Mouse (Mus musculus): ENCODE data around the gene Aak1. TPM values are rescaled to one million over a fixed set of nuclear protein-coding genes. Genes with fewer than 3 reads are reported as not detected.

Gene Aak1
- total and polyA plus RNA-seq, 2 experiments: 2.6 to 7.2 TPM

DNA sequence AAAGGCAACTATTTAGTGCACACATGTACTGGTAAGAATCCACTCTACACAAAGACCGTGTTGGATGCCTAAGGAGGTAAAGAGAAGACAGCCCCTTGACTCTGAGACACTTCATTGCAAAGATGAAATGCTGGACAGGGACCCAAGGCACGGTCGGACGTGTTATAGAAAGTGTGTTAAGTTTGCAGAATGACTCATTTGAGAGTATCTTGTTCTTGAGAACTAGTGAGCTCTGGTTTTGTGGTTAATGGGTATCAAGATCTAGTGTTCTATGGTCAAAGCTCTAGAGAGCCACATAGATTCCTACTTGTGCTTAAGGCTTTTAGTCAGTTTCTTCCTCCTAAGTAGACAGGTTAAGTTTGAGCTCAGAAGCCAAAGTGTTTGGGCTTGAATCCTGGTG, 2.9 kb upstream of the Aak1 start:
- Histone ChIP-seq H3K4me1 (ENCODE audit: control insufficient read depth, insufficient read depth, low read length) (peaks cover 5% of the 10 kb centered on the region), H3K27me3 (ENCODE audit: control insufficient read depth, insufficient read depth, low read length) (no peaks in the 10 kb centered on the region), H3K79me2 (ENCODE audit: control insufficient read depth, insufficient read depth, low read length) (peaks cover 5% of the 10 kb centered on the region; the same call in 1 of the 2 replicates), H3K4me3 (ENCODE audit: insufficient read depth, low read depth, low read length) (no peak overlapping the region), H3K36me3 (ENCODE audit: control insufficient read depth, insufficient read depth, low read length) (no peaks in the 10 kb centered on the region), H3K9ac (ENCODE audit: low read depth, low read length) (no peak overlapping the region), H3K27ac (replicated peaks; ENCODE audit: insufficient read depth, low read depth, low read length) (no peak overlapping the region)
- TF ChIP-seq POLR2A (IDR thresholded peaks at IDR 0.05; ENCODE audit: extremely low read depth, insufficient read depth, low read length) (no peak), CTCF (IDR thresholded peaks at IDR 0.05; ENCODE audit: low read depth, low read length) (no peak)
- no peak for DNase-seq (ENCODE audit: extremely low read depth, low read depth, low spot score)
- WGBS: 92% methylated on average over 4 of the region's 4 CpGs

DNA sequence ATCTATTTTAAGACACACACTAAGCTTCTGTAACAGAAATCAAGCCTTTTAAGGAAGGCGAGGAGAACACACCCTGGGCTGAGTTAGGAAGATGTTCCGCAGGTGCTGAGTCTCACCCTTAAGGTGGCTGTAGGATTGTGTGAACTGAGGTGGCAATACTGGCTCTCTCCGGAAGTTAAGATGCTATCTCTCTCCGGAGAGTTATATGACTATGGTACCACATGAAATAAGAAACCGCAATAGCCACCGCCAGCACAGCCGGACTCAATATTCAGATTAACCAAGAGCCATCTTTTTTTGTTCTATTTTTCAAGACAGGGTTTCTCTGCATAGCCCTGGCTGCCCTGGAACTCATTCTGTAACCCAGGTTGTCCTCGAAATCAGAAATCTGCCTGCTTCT, 1.5 kb upstream of the Aak1 start:
- no peak overlapping the region for H3K4me3 ChIP-seq (ENCODE audit: insufficient read depth, low read depth, low read length)
- TF ChIP-seq POLR2A (IDR thresholded peaks at IDR 0.05; ENCODE audit: extremely low read depth, insufficient read depth, low read length): no peak
- no peak for TF ChIP-seq CTCF (IDR thresholded peaks at IDR 0.05; ENCODE audit: low read depth, low read length)

DNA sequence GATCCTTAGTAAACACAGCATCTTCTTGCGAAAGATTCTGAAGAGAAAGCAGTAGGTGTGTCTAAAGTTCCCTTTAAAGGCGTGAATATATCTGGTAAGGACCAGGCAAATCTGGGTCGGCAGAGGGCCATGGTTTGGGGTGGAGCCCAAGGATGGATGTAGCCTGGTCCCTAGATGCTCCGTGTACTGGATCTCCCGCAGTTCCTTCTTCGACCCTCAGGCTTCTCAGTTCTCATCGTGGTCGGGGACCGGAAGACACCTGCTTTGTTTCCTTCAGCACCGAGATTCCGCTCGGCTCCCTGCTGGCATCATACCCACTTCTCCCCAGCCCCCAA, 770 bp upstream of the Aak1 start:
- no peak for TF ChIP-seq POLR2A (IDR thresholded peaks at IDR 0.05; ENCODE audit: extremely low read depth, insufficient read depth, low read length)
- TF ChIP-seq CTCF (IDR thresholded peaks at IDR 0.05; ENCODE audit: low read depth, low read length): no peak
- H3K4me1 ChIP-seq (ENCODE audit: control insufficient read depth, insufficient read depth, low read length): peaks cover 10% of the 10 kb centered on the region
- WGBS: 1% methylated on average over 12 of the region's 12 CpGs
- H3K27ac ChIP-seq (replicated peaks; ENCODE audit: insufficient read depth, low read depth, low read length): peak overlapping the region; percentile 91; the same call in 1 of the 2 replicates
- H3K4me3 ChIP-seq (ENCODE audit: insufficient read depth, low read depth, low read length): peak overlapping the region; percentile 79
- no peaks in the 10 kb centered on the region for H3K36me3 ChIP-seq (ENCODE audit: control insufficient read depth, insufficient read depth, low read length)
- H3K79me2 ChIP-seq (ENCODE audit: control insufficient read depth, insufficient read depth, low read length): peaks cover 10% of the 10 kb centered on the region; the same call in 1 of the 2 replicates
- H3K27me3 ChIP-seq (ENCODE audit: control insufficient read depth, insufficient read depth, low read length): no peaks in the 10 kb centered on the region
- no peak for DNase-seq (ENCODE audit: extremely low read depth, low read depth, low spot score)
- peak overlapping the region; percentile 47 for H3K9ac ChIP-seq (ENCODE audit: low read depth, low read length)

More for the DNA sequence above, 1.5 kb upstream of the Aak1 start:
- Histone ChIP-seq H3K79me2 (ENCODE audit: control insufficient read depth, insufficient read depth, low read length) (peaks cover 8% of the 10 kb centered on the region; the same call in 1 of the 2 replicates), H3K36me3 (ENCODE audit: control insufficient read depth, insufficient read depth, low read length) (no peaks in the 10 kb centered on the region), H3K27me3 (ENCODE audit: control insufficient read depth, insufficient read depth, low read length) (no peaks in the 10 kb centered on the region), H3K27ac (replicated peaks; ENCODE audit: insufficient read depth, low read depth, low read length) (no peak overlapping the region), H3K4me1 (ENCODE audit: control insufficient read depth, insufficient read depth, low read length) (peaks cover 7% of the 10 kb centered on the region), H3K9ac (ENCODE audit: low read depth, low read length) (no peak overlapping the region)
- 95% methylated on average over 8 of the region's 8 CpGs for WGBS
- DNase-seq (ENCODE audit: extremely low read depth, low read depth, low spot score): no peak

DNA sequence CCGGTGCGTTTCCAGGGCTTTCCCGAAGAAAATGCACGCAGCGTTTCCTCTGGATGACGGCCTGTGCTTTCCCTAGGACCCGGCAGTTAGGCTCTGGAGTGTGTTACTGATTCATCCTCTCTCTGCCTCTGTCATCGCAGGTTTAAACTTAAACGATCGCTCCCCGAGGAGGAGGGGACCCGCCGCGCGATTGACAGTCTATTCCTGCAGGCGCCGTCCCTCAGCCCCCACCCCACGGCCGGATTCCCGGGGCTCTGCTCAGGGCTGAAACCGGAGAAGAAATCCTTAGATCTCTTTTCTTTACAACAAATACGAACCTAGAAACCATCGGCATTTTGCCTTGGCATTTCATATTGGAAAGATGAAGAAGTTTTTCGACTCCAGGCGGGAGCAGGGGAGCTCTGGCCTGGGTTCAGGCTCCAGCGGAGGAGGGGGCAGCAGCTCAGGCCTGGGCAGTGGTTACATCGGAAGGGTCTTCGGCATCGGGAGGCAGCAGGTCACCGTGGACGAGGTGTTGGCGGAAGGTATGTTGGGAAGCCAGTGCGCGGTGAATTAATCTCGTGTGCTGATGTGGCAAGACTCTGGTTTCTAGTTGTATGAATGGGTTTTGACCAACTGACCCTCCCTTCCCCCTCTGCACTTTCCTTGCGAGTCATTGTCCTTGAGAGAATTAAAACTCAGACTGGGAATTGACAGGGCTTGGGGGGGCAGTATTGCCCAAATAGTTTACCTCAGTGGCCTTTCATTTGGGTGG, 552 bp downstream of the Aak1 start:
- Histone ChIP-seq H3K27ac (replicated peaks; ENCODE audit: insufficient read depth, low read depth, low read length) (peak overlapping the region; percentile 91), H3K79me2 (ENCODE audit: control insufficient read depth, insufficient read depth, low read length) (peaks cover 21% of the 10 kb centered on the region; the same call in 1 of the 2 replicates), H3K4me3 (ENCODE audit: insufficient read depth, low read depth, low read length) (peak overlapping the region; percentile 79), H3K9ac (ENCODE audit: low read depth, low read length) (peak overlapping the region; percentile 83), H3K27me3 (ENCODE audit: control insufficient read depth, insufficient read depth, low read length) (no peaks in the 10 kb centered on the region), H3K36me3 (ENCODE audit: control insufficient read depth, insufficient read depth, low read length) (no peaks in the 10 kb centered on the region), H3K4me1 (ENCODE audit: control insufficient read depth, insufficient read depth, low read length) (peaks cover 12% of the 10 kb centered on the region)
- no peak for TF ChIP-seq CTCF (IDR thresholded peaks at IDR 0.05; ENCODE audit: low read depth, low read length)
- no peak for DNase-seq (ENCODE audit: extremely low read depth, low read depth, low spot score)
- under 1% methylated on average over 36 of the region's 36 CpGs for WGBS

DNA sequence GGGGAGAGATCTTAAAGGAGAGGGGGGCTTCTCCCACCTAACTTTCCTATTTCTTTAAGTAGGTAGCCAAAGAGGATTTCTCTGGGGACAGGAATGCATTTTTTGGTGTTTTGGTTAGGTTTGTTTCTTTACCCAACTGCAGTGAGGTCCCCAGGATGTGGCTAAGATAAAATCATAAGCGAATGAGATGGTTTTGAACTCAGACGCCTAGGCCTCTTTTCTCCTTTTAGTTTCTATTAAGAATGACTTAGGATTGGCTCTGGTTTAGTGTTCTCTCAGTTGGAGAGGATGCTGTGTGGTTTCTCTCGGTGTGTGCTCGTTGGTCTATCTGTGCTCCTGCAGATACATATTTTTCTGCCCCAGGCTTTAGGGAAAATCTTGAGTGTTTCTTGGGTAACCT, 1.3 kb downstream of the Aak1 start:
- Histone ChIP-seq H3K4me1 (ENCODE audit: control insufficient read depth, insufficient read depth, low read length) (peaks cover 12% of the 10 kb centered on the region), H3K4me3 (ENCODE audit: insufficient read depth, low read depth, low read length) (no peak overlapping the region; the same call in 1 of the 2 replicates), H3K27ac (replicated peaks; ENCODE audit: insufficient read depth, low read depth, low read length) (no peak overlapping the region), H3K36me3 (ENCODE audit: control insufficient read depth, insufficient read depth, low read length) (no peaks in the 10 kb centered on the region), H3K79me2 (ENCODE audit: control insufficient read depth, insufficient read depth, low read length) (peaks cover 21% of the 10 kb centered on the region; the same call in 1 of the 2 replicates), H3K9ac (ENCODE audit: low read depth, low read length) (no peak overlapping the region), H3K27me3 (ENCODE audit: control insufficient read depth, insufficient read depth, low read length) (no peaks in the 10 kb centered on the region)
- no peak for DNase-seq (ENCODE audit: extremely low read depth, low read depth, low spot score)
- TF ChIP-seq POLR2A (IDR thresholded peaks at IDR 0.05; ENCODE audit: extremely low read depth, insufficient read depth, low read length): no peak
- TF ChIP-seq CTCF (IDR thresholded peaks at IDR 0.05; ENCODE audit: low read depth, low read length): no peak
- 46% methylated on average over 4 of the region's 4 CpGs for WGBS

DNA sequence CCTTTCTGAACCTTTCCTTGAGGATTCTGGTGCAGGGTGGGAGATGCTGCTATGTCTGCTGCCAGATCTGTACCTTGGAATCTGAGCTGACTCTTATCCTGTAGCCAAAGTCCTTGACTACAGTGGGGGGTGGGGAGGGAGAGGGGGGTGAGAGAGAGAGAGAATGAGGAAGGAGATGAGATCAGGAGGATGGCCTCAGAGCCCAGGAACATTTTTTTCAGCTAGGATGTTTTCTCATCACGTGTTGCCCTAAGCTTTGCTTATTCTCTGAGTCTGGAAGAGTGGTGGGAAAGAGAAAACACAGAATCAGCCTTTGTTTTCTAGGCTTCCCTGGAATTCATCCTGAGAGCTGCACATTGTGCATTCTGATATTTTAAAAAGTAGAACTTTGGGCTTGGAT, 2.2 kb downstream of the Aak1 start:
- no peak overlapping the region for H3K4me3 ChIP-seq (ENCODE audit: insufficient read depth, low read depth, low read length)
- 20% methylated on average over 1 of the region's 1 CpGs for WGBS

More for the DNA sequence above, 2.2 kb downstream of the Aak1 start:
- peaks cover 12% of the 10 kb centered on the region for H3K4me1 ChIP-seq (ENCODE audit: control insufficient read depth, insufficient read depth, low read length)
- DNase-seq (ENCODE audit: extremely low read depth, low read depth, low spot score): no peak
- peaks cover 22% of the 10 kb centered on the region; the same call in 1 of the 2 replicates for H3K79me2 ChIP-seq (ENCODE audit: control insufficient read depth, insufficient read depth, low read length)
- TF ChIP-seq CTCF (IDR thresholded peaks at IDR 0.05; ENCODE audit: low read depth, low read length): no peak
- TF ChIP-seq POLR2A (IDR thresholded peaks at IDR 0.05; ENCODE audit: extremely low read depth, insufficient read depth, low read length): no peak
- H3K9ac ChIP-seq (ENCODE audit: low read depth, low read length): no peak overlapping the region
- H3K36me3 ChIP-seq (ENCODE audit: control insufficient read depth, insufficient read depth, low read length): no peaks in the 10 kb centered on the region
- no peaks in the 10 kb centered on the region for H3K27me3 ChIP-seq (ENCODE audit: control insufficient read depth, insufficient read depth, low read length)
- no peak overlapping the region for H3K27ac ChIP-seq (replicated peaks; ENCODE audit: insufficient read depth, low read depth, low read length)
